Mouse (Mus musculus) lung, adult 18-20 months (tissue): Measurements from ENCODE around the gene Zdhhc13.

Experiments
- DNase-seq, 2 experiments: peaks; one replicate each; pipeline ENCODE4 v3.0.0; 2022; ENCODE audit warnings: mixed read lengths in 2 of 2

The Zdhhc13 gene

GRCm38 (mm10) chr7:48845213-48845973 is 56.6 kb downstream of the Zdhhc13 start:
- DNase-seq, result no peak

GRCm38 (mm10) chr7:48846755-48847154 is 58.0 kb downstream of the Zdhhc13 start:
- no peak for DNase-seq

GRCm38 (mm10) chr7:48847820-48848650 is 59.2 kb downstream of the Zdhhc13 start, which contains the start of gene Csrp3:
Gene Csrp3, minus strand, starts transcription at chr7:48848033.
- DNase-seq, result no peak

GRCm38 (mm10) chr7:48851529-48852104 is 62.8 kb downstream of the Zdhhc13 start:
- DNase-seq, result no peak

GRCm38 (mm10) chr7:48853496-48853895 is 64.7 kb downstream of the Zdhhc13 start:
- DNase-seq, result no peak

GRCm38 (mm10) chr7:48855461-48855860 is 66.7 kb downstream of the Zdhhc13 start:
- no peak for DNase-seq

- no peak for DNase-seq
Observed at GRCm38 (mm10) chr7:48858257-48858656, 69.5 kb downstream of the Zdhhc13 start.

- DNase-seq, result no peak
Observed at GRCm38 (mm10) chr7:48859362-48859761, 70.6 kb downstream of the Zdhhc13 start.

GRCm38 (mm10) chr7:48860948-48861347 is 72.1 kb downstream of the Zdhhc13 start:
- no peak for DNase-seq

- DNase-seq, result no peak
Observed at GRCm38 (mm10) chr7:48861796-48862195, 73.0 kb downstream of the Zdhhc13 start.

- no peak for DNase-seq
Observed at GRCm38 (mm10) chr7:48864199-48864598, 75.4 kb downstream of the Zdhhc13 start.

GRCm38 (mm10) chr7:48864671-48865458 is 76.1 kb downstream of the Zdhhc13 start:
- no peak for DNase-seq

GRCm38 (mm10) chr7:48867576-48867975 is 78.8 kb downstream of the Zdhhc13 start:
- DNase-seq, result no peak

GRCm38 (mm10) chr7:48870144-48870543 is 81.3 kb downstream of the Zdhhc13 start:
- DNase-seq, result no peak

GRCm38 (mm10) chr7:48870579-48871180 is 81.9 kb downstream of the Zdhhc13 start:
- no peak for DNase-seq

GRCm38 (mm10) chr7:48871292-48871691 is 82.5 kb downstream of the Zdhhc13 start:
- DNase-seq, result no peak

- no peak for DNase-seq
Observed at GRCm38 (mm10) chr7:48875096-48875495, 86.3 kb downstream of the Zdhhc13 start.

- peak in 1 of 2 experiments; percentile 44 for DNase-seq
Observed at GRCm38 (mm10) chr7:48876526-48876925, 87.7 kb downstream of the Zdhhc13 start.
